Mouse (Mus musculus): ENCODE data around the gene Stk39. TPM values are rescaled to one million over a fixed set of nuclear protein-coding genes. Genes with fewer than 3 reads are reported as not detected.

Gene Stk39
- polyA plus RNA-seq, 2 experiments from 2014 or later, result 10.6 to 13.9 TPM

- ATAC-seq, result no peak
These were observed 14.0 kb downstream of the Stk39 start for GRCm38 (mm10) chr2:68458115-68458514.

GRCm38 (mm10) chr2:68457455-68458032 is 14.5 kb downstream of the Stk39 start:
- ATAC-seq, result no peak

GRCm38 (mm10) chr2:68456899-68457298 is 15.2 kb downstream of the Stk39 start:
- no peak for ATAC-seq

DNA sequence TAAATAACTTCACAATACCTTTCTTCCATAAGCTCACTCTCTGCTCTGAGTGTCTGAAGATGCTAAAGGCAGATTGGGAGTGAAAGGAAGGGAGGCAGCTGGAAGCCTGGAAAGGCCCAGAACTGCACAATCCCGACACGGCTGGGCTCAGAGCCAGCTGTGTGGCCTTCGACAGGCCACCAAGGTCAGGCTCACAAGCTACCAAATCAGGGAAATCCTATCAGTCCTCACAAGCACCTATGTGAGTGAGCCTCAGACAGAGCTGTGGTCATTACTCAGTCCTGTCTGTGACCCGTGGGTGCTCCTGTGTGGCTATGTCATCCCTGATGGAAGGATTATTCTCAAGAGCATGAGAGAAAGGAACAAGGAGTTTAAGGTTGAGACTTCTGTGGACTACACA is 19.7 kb downstream of the Stk39 start:
- no peak for ATAC-seq

- ATAC-seq, result peak; percentile 83
These were observed 24.0 kb downstream of the Stk39 start for GRCm38 (mm10) chr2:68448035-68448434.

DNA sequence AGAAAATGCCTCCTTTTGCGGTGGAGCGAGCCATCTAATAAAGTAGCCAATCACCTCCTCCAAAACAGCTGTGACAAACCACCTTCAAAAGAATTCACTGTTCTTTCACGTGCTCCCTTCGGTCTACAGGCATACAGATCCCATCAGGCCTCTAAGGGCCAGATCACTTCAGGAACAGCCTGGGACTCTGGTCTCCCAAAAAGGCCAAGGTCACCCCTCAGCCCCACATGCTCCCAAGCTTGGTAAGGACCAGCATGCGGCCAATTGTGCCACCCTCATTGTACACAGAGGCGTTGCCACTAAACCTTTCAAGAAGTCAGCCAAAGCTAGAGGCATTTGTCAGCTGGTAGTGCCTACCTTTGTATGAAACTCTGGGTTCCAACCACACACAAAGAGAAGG is 28.9 kb downstream of the Stk39 start:
- ATAC-seq, result no peak

DNA sequence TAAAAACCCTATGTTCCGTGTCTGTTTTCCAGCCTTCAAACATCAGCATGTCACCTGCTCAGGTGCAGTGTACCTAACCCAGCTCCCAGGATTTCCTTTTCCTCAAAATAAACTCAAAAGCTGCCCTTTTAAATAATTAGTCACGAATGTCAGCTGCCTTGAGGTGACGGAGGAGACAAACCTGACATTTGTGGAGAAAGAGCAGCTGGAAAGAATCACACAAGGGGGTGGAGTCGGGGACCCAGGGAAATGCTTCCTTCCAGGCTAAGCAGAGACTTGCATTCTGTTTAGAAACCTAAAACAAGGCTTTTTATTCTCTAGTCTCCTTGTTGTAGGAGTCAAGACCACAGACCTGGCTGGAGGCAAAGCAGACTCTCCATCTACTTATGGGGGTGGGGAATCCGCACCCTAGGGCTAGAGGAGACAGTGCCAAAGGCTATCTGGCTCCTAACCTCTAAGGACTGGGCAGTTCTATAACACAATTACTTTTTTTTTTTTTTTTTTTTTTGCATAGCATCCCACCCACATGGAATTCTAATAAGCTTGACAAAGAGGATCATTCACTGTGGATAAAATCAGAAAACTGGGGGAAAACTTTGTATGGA is 29.9 kb downstream of the Stk39 start:
- ATAC-seq, result no peak

DNA sequence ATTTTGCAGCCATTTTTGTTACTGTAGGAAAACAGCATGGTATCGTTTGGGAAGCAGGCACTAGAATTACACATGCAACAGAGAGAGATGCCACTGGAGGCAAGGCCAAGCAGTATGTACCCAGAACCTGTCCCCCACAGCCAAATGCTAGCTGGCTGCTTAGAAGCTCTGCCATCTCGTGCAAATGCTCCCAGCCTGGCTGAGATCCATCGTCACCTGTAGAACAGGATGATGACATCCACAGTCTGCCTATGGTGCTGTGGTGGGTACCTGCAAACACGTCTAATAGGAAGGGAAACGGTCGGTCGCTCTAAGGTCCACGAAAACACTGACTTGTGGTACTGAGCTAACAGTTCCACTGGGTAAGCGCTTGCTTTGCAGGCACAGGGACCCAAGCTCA is 32.5 kb downstream of the Stk39 start:
- no peak for ATAC-seq

DNA sequence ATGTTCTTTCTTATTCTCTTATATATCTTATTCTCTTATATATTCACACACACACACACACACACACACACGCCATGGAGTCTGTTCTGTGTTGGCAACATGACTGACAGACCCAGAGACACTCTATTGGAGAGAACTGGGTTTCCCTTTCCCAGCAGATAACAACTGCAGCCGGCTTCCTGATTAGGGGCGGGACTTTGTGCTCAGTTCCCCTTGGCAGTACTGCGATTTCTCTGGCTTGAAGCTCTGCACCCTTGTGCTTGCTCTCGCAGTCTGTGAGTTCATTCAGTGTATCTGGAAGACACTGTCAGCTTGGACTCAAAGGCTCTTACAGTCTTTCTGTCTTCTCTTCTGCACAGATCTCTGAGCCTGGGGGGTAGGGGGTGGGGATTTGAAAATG is 34.1 kb downstream of the Stk39 start:
- ATAC-seq, result no peak

DNA sequence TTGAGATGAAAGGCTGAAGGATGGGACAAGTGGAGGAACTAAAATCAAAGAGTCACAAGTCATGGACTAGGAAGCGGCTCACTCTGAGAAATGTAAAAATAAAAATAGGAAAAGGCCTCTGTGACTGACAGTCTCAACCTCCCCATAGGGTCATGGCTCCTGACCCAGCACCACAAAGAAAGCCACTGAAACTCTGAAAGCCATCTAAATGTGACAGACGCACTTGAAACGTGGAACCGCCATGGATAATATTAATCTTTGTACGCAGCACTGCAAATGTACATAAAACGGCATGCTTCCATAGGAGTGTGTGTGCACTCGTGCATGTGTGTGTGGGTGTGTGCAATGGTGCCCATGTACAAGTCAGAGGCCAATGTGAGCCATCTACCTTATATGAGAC is 34.9 kb downstream of the Stk39 start:
- ATAC-seq, result no peak

DNA sequence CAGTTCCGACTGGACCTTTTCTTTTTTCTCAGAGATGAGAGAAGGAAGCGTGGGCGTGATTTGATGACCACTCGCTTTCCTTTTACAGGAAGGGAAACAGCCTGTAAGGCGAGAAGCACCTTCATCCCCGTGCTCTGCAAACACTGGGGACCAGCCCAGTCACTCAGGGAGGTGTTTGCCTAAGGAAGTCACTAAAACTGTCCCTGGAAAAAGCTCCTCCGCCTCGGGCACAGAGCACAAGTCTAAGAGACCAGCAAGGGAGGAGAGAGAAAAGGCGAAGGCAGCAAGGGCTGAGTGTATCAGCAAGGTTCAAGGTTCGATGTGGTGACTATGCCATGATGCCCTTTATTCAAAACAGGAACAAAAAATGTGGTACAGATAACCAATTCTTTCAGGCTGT is 35.8 kb downstream of the Stk39 start:
- ATAC-seq, result peak; percentile 2

- ATAC-seq, result peak; percentile 61
These were observed 36.4 kb downstream of the Stk39 start for GRCm38 (mm10) chr2:68435494-68436255.

DNA sequence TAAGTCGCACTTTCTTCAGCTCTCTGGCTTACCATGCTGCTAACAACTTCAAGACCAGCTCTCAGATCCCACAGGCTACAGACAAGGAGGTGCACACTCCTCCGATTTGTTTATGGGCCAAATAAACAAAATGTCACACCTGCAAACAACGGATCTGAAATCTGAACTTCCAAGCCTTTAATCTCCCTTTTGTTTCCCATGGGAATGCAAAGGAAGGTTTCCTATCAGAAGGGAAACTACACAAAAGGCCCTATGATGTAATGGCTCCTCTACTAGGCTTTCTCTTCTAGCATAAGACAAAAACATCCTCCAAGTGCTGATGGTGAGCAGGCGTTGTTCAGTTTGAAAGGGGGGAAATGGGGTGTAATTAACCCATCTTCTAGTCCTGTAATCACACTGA is 37.1 kb downstream of the Stk39 start:
- no peak for ATAC-seq

DNA sequence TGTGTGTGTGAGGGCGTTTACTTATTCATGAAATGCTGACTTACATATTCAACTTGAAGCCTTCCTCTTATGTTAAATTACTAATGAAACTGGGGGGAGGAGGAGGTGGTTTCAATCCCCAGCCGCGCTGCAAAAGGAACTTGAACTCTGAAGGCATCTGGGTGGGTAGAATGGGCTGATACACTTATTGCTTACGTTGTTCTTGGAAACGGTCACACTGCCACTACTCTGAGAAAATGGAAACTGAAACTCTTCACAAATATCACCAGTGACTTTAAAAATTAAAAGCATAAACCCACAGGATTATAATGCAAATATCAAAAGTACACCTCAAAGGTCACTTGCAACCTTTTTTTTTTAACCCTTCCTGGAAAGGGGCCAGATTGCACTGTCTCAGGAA is 37.5 kb downstream of the Stk39 start:
- peak; percentile 55 for ATAC-seq

DNA sequence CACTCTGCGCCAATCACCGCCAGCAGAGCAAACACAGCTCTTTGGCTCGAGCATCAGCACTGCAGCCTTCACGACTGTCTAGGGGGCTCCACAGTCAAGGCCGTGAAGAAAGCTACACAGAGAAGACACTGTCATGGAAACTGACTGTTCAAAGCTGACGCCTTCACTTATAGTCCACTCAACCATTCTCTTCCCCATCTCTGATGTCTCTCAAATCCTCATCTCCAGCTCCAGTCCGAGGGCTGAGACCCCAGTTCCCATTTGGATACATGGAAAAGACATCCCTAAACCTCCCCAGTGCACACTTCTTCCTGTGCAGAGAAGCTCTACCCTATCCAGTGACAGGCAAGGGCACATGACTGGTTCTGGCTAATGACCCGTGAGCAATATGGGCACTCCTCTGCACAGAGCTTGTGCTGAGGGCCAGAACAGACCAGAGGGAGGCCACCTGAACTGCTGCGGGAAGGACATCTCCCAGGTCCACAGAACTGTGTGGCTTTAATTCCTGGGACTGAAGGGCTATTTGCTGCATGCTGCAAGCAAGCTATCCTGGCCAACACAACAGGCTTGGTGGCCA is 38.2 kb downstream of the Stk39 start:
- ATAC-seq, result no peak

- no peak for ATAC-seq
These were observed 39.2 kb downstream of the Stk39 start for GRCm38 (mm10) chr2:68432834-68433233.

- ATAC-seq, result no peak
These were observed 40.8 kb downstream of the Stk39 start for GRCm38 (mm10) chr2:68431024-68431962.

DNA sequence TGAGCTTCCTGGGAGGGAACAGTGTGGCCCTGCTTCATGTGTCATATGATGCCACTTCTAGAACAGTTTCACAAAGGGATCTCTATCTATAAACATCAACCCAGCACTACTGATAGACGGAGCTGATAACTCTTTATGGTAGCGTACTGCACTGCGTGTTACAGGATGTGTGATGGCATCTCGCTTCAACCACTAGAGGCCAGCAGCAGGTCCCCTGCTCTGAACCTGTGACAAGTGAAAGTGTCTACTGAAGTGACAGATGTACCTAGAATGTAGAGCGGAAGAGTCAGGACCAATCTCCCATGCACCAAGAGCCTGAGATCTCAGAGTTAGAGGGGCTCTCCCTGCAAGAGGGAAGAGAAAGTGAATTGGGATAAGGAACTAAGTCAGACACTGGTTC is 41.6 kb downstream of the Stk39 start:
- peak; percentile 83 for ATAC-seq

DNA sequence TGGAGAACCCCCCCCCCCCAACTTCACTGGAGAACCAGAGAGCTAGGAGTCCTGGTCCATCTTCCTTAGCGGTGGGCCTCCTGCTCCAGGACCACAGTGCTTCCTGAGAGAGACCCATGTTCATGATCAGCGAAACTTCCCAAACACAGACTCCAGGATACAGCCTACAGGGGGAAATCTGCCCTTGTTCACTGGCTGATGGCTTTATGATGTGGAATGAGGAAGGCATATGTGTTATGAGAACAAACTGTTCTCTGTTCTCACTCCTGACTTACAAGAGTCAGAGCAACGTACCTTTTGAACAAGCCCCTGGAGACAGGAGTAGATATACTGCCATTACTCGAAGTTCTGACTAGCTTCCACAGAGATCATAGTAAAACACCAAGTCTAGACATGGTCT is 42.6 kb downstream of the Stk39 start:
- ATAC-seq, result no peak

- no peak for ATAC-seq
These were observed 45.0 kb downstream of the Stk39 start for GRCm38 (mm10) chr2:68426977-68427577.

DNA sequence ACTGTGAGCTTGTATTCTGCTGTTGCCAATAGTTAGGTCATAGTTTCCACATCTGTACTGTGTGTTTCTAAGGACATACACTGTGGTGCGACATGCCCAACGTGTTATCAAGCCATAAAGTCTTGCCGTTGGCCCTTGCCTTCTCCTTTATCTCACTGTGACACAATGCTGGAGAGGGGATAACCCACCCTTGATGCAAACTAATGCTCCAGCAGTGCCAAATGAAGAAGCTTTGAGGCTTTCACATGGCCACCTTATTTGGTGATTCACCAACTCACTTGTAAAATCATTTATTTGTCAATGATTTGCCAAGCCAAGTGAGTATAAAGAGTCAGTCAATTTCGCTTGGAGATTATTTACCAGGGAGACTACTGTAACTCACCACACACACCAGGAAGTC is 46.0 kb downstream of the Stk39 start:
- ATAC-seq, result no peak

DNA sequence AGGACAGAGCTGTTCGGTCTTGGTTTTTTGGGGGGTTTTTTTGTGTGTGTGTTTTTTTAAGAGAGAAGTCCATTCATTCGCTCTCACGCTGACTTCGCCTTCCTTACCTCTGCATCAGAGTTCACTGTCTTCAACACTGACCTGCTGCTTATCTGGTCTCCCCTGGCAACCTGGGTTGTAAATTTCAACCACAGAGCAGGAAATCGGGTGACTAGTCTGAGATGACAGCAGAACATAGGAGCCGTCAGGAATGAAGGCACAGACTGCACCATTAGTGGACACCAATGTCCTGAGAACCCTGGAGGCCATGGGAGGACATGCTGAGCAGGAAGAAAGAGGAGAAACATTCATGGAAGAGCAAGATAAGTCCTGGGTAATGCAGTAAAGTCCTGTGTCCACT is 51.1 kb downstream of the Stk39 start:
- no peak for ATAC-seq
